Mouse (Mus musculus) hindbrain, postnatal 0 days (tissue): ENCODE results near the gene Fbxo34. TPM values are rescaled to one million over a fixed set of nuclear protein-coding genes. Genes with fewer than 3 reads are reported as not detected.
A peak's percentile ranks its signal among the peaks of the same experiment; 100 is the strongest.

Experiments
- ATAC-seq: fragments of 200-750 bp; cut with Nextera tagmentation; 2 replicates; pipeline ENCODE4 v1.8.0; 2017; ENCODE audit warnings: mild to moderate bottlenecking, moderate TSS enrichment, moderate library complexity
- DNase-seq: peaks from one replicate; pipeline ENCODE4 v3.0.0-alpha.2; 2015; ENCODE audit warnings: low spot score
- H3K27ac ChIP-seq: fragments of 300-500 bp; sonication (generic); 2 replicates; pipeline ENCODE4 v1.5.1; 2014; ENCODE audit warnings: mild to moderate bottlenecking
- H3K27me3 ChIP-seq: fragments of 300-500 bp; sonication (generic); 2 replicates; pipeline ENCODE4 v1.6.1; 2014; ENCODE audit warnings: low read length, mixed read lengths; ENCODE audit not compliant: insufficient read depth
- H3K36me3 ChIP-seq: fragments of 300-500 bp; sonication (generic); 2 replicates; pipeline ENCODE4 v1.6.1; 2014; ENCODE audit warnings: low read length, mixed read lengths; ENCODE audit not compliant: insufficient read depth
- H3K4me1 ChIP-seq: fragments of 300-500 bp; sonication (generic); 2 replicates; pipeline ENCODE4 v1.6.1; 2014; ENCODE audit warnings: antibody characterized with exemption, low read length, mixed read lengths; ENCODE audit not compliant: insufficient read depth
- H3K4me2 ChIP-seq: fragments of 300-500 bp; sonication (generic); 2 replicates; pipeline ENCODE4 v1.6.1; 2014; ENCODE audit warnings: low read depth, mild to moderate bottlenecking, low read length, moderate library complexity, mixed read lengths
- H3K4me3 ChIP-seq: fragments of 300-500 bp; sonication (generic); 2 replicates; pipeline ENCODE4 v1.5.1; 2014; ENCODE audit warnings: low read length
- H3K9ac ChIP-seq: fragments of 300-500 bp; sonication (generic); replicated peaks from 2 replicates; pipeline ENCODE4 v1.6.1; 2014; ENCODE audit warnings: mild to moderate bottlenecking, low read length, moderate library complexity, mixed read lengths
- H3K9me3 ChIP-seq: fragments of 300-500 bp; sonication (generic); 2 replicates; pipeline ENCODE4 v1.6.1; 2016; ENCODE audit warnings: low read length, mixed read lengths
- CTCF ChIP-seq: IDR thresholded peaks from 2 replicates; pipeline ENCODE4 v1.5.1; 2016; ENCODE audit warnings: antibody characterized with exemption, control low read depth, low read depth
- WGBS: fragments of 180-500 bp; shearing (Covaris S2); extraction: QIAGEN DNeasy Blood & Tissue Kit; methylation state at CpG from one replicate; pipeline ENCODE4 v1.1.7; 2014; 5-methylcytosine and 5-hydroxymethylcytosine counted together
- polyA plus RNA-seq: library from polyadenylated mRNA; unstranded; fragments of >200 nt; fragmentation: Nextera tagmentation; extraction: Ambion mirVana; gene quantifications from 2 replicates; pipeline ENCODE4 v1.2.1, GENCODE M21; 2015
- total RNA-seq: library from RNA; depleted of rRNA; stranded (reverse); fragments of >200 nt; gene quantifications from 2 replicates; pipeline ENCODE4 v1.2.3, GENCODE M21; 2014

Gene Fbxo34
- total and polyA plus RNA-seq, 2 experiments from 2014 or later: 20.6 to 41.0 TPM

- no peak for ATAC-seq
- no peaks in the 10 kb centered on the region for H3K27me3 ChIP-seq
- no peak for TF ChIP-seq CTCF
- no peak overlapping the region for H3K4me2 ChIP-seq
- no peak overlapping the region for H3K27ac ChIP-seq
- H3K9me3 ChIP-seq: no peaks in the 10 kb centered on the region
- no peak overlapping the region for H3K4me3 ChIP-seq
- no peak overlapping the region for H3K9ac ChIP-seq
- no peaks in the 10 kb centered on the region for H3K4me1 ChIP-seq
- no peaks in the 10 kb centered on the region for H3K36me3 ChIP-seq
- no peak for DNase-seq
- 91% methylated on average over 3 of the region's 3 CpGs for WGBS
These were observed 53.8 kb downstream of the Fbxo34 start for GRCm38 (mm10) chr14:47504036-47504435.

GRCm38 (mm10) chr14:47506676-47507075 lies 56.5 kb downstream of the Fbxo34 start:
- no peaks in the 10 kb centered on the region for H3K36me3 ChIP-seq
- TF ChIP-seq CTCF: no peak
- no peak for ATAC-seq

GRCm38 (mm10) chr14:47508035-47508434 lies 57.8 kb downstream of the Fbxo34 start:
- DNase-seq (peak; percentile 37), ATAC-seq (no peak)
- H3K4me3 ChIP-seq: no peak overlapping the region
- H3K4me1 ChIP-seq: no peaks in the 10 kb centered on the region
- H3K9ac ChIP-seq: no peak overlapping the region
- no peak overlapping the region for H3K4me2 ChIP-seq
- H3K27me3 ChIP-seq: no peaks in the 10 kb centered on the region
- no peaks in the 10 kb centered on the region for H3K36me3 ChIP-seq
- no peaks in the 10 kb centered on the region for H3K9me3 ChIP-seq
- H3K27ac ChIP-seq: no peak overlapping the region
- no peak for TF ChIP-seq CTCF

More at GRCm38 (mm10) chr14:47506676-47507075, 56.5 kb downstream of the Fbxo34 start:
- Histone ChIP-seq H3K4me3 (no peak overlapping the region), H3K9me3 (no peaks in the 10 kb centered on the region), H3K4me2 (no peak overlapping the region), H3K27me3 (no peaks in the 10 kb centered on the region), H3K9ac (no peak overlapping the region), H3K27ac (no peak overlapping the region), H3K4me1 (no peaks in the 10 kb centered on the region)
- WGBS: 93% methylated on average over 5 of the region's 5 CpGs
- DNase-seq: no peak

- DNase-seq (no peak), ATAC-seq (no peak)
- Histone ChIP-seq H3K4me3 (no peak overlapping the region), H3K4me1 (no peaks in the 10 kb centered on the region), H3K9me3 (no peaks in the 10 kb centered on the region), H3K27me3 (no peaks in the 10 kb centered on the region), H3K9ac (no peak overlapping the region), H3K27ac (no peak overlapping the region), H3K36me3 (no peaks in the 10 kb centered on the region), H3K4me2 (no peak overlapping the region)
- WGBS: 78% methylated on average over 4 of the region's 4 CpGs
- no peak for TF ChIP-seq CTCF
These were observed 60.0 kb downstream of the Fbxo34 start for GRCm38 (mm10) chr14:47510244-47510643.

- Histone ChIP-seq H3K9me3 (no peaks in the 10 kb centered on the region), H3K27me3 (no peaks in the 10 kb centered on the region), H3K27ac (no peak overlapping the region), H3K4me2 (no peak overlapping the region), H3K4me1 (no peaks in the 10 kb centered on the region), H3K4me3 (no peak overlapping the region), H3K9ac (no peak overlapping the region), H3K36me3 (no peaks in the 10 kb centered on the region)
- ATAC-seq: no peak
- no peak for DNase-seq
- TF ChIP-seq CTCF: no peak
- WGBS: 96% methylated on average over 3 of the region's 3 CpGs
These were observed 63.4 kb downstream of the Fbxo34 start for GRCm38 (mm10) chr14:47513606-47514005.

GRCm38 (mm10) chr14:47514816-47515453 lies 64.7 kb downstream of the Fbxo34 start:
- DNase-seq (no peak), ATAC-seq (no peak)
- H3K36me3 ChIP-seq: no peaks in the 10 kb centered on the region
- no peaks in the 10 kb centered on the region for H3K9me3 ChIP-seq
- H3K27me3 ChIP-seq: no peaks in the 10 kb centered on the region
- H3K9ac ChIP-seq: no peak overlapping the region
- H3K27ac ChIP-seq: no peak overlapping the region
- 63% methylated on average over 7 of the region's 7 CpGs for WGBS
- no peak overlapping the region for H3K4me2 ChIP-seq
- TF ChIP-seq CTCF: no peak
- no peaks in the 10 kb centered on the region for H3K4me1 ChIP-seq
- no peak overlapping the region for H3K4me3 ChIP-seq

- no peak overlapping the region for H3K9ac ChIP-seq
- peak; percentile 51 for TF ChIP-seq CTCF
- no peak overlapping the region for H3K4me2 ChIP-seq
- no peaks in the 10 kb centered on the region for H3K9me3 ChIP-seq
- no peaks in the 10 kb centered on the region for H3K4me1 ChIP-seq
- H3K27ac ChIP-seq: no peak overlapping the region
- DNase-seq (no peak), ATAC-seq (no peak)
- H3K4me3 ChIP-seq: no peak overlapping the region
- H3K36me3 ChIP-seq: no peaks in the 10 kb centered on the region
- WGBS: 91% methylated on average over 8 of the region's 8 CpGs
- H3K27me3 ChIP-seq: no peaks in the 10 kb centered on the region
These were observed 65.4 kb downstream of the Fbxo34 start for GRCm38 (mm10) chr14:47515636-47516035.
